Mouse (Mus musculus): ENCODE results near the gene Wdr1. TPM values are rescaled to one million over a fixed set of nuclear protein-coding genes. Genes with fewer than 3 reads are reported as not detected.
"Not testable (repeated sequence)": the region's sequence is repeated elsewhere in the genome, so short reads cannot be mapped to it uniquely, and the experiment has no call there.

Wdr1 gene
- polyA plus RNA-seq, 1 experiment from 2014 or later: 174 TPM

DNA sequence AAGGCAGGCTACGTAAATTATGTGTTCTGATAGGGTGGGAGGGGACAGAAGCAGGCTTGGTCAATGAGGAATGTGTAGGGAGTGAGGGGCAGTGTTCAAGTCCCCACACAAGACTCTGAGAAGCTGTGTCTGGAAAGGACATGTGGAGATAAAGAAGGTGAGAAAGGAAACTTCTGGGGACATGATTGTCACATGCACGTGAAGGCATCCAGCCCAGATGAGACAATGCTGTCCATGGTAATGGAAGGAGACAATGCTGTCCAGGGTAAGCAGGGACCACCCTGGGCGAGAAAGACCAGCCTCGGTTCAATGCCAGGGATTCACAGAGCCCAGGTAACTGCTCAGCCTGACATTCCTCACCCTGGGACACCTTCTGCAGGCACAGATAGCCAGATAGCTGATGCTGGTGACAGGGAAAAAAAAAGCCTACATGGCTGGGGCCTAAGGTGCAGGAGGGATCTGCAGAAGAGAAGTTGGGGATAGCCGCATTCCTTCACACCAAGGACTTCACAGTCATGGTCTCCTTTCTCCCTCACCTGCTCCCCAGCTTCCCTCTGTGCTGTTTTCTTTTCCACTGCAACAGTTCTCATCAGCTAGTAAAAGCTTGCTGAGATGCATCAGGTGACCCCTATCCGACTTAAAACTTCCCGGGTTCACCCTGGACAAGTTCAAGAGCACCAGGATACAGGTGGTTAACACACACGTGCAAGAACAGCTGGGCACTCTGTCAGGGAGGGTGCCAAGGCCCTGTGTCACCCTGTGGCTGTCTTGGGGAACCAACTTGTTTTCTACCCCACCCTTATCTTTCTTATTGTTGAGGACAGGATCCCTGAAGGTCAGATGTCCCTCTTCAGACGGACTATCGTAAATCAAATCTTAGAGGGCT, 82.0 kb downstream of the Wdr1 start:
- DNase-seq (ENCODE audit: low spot score): no peak
- Histone ChIP-seq H3K27me3 (ENCODE audit: control insufficient read depth, insufficient read depth, low read length) (no peaks in the 10 kb centered on the region), H3K36me3 (ENCODE audit: control insufficient read depth, insufficient read depth, low read length) (no peaks in the 10 kb centered on the region), H3K9me3 (ENCODE audit: control insufficient read depth, low read length) (no peaks in the 10 kb centered on the region), H3K4me2 (replicated peaks; ENCODE audit: low read depth) (peak overlapping the region; percentile 67), H3K4me3 (ENCODE audit: low read depth, low read length) (no peak overlapping the region), H3K9ac (ENCODE audit: low read length) (no peak overlapping the region), H3K4me1 (replicated peaks; ENCODE audit: control insufficient read depth, insufficient read depth) (no peaks in the 10 kb centered on the region), H3K27ac (replicated peaks) (no peak overlapping the region)
- no peak for ATAC-seq (ENCODE audit: low FRiP score, low TSS enrichment)
- TF ChIP-seq EP300 (optimal IDR thresholded peaks at IDR 0.05): no peak
- no peak for TF ChIP-seq CTCF (IDR thresholded peaks at IDR 0.05; ENCODE audit: low read depth)
- 69% methylated on average over 10 of the region's 10 CpGs for WGBS

DNA sequence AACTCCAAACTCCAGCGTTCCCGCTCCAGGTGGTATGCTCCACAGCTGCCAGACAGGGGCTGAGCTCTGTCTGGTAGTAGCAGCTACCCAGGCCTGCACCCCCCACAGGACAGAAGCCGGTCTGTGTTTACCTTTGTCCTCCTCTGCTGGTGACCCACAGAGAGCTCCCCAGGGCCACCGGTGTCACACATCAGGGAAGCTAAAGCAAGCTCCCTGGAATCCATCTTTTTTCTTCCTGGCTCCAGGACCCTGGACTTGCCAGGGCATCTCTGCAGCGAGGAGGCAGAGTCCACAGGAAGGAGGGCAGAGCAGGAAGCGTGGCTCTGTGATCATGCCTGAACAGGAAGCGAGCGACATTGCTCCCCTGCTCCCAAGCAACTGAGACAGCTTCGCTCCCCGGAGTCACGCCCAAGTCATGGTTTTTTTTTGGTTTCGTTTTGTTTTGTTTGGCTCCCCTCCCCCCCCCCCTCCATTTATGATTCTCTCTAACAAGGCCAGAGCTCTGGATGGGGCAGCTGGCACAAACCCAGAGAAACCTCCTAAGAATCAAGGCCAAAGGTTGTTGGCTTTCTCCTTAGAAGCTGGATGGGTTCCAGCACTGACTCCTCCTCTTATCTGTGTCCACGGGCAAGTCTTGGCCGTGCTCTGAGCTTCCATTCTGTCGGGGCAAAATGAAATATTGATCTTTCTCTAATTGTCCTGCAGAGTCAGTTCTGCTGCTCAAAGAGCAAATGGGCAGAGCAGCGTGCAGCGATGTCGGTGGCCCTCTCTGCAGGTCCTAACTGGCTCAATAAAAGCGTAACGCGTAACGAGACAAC, 82.9 kb downstream of the Wdr1 start:
- 9% methylated on average over 22 of the region's 22 CpGs for WGBS
- TF ChIP-seq CTCF (IDR thresholded peaks at IDR 0.05; ENCODE audit: low read depth) (peak; percentile 40; the same call in 1 of the 2 replicates), EP300 (optimal IDR thresholded peaks at IDR 0.05) (no peak)
- Histone ChIP-seq H3K36me3 (ENCODE audit: control insufficient read depth, insufficient read depth, low read length) (no peaks in the 10 kb centered on the region), H3K9ac (ENCODE audit: low read length) (peak overlapping the region; percentile 54), H3K9me3 (ENCODE audit: control insufficient read depth, low read length) (no peaks in the 10 kb centered on the region), H3K4me2 (replicated peaks; ENCODE audit: low read depth) (peak overlapping the region; percentile 67), H3K4me1 (replicated peaks; ENCODE audit: control insufficient read depth, insufficient read depth) (no peaks in the 10 kb centered on the region), H3K27me3 (ENCODE audit: control insufficient read depth, insufficient read depth, low read length) (no peaks in the 10 kb centered on the region), H3K27ac (replicated peaks) (peak overlapping the region; percentile 75), H3K4me3 (ENCODE audit: low read depth, low read length) (peak overlapping the region; percentile 41)
- DNase-seq (ENCODE audit: low spot score): peak; percentile 57
- peak; percentile 80 for ATAC-seq (ENCODE audit: low FRiP score, low TSS enrichment)

DNA sequence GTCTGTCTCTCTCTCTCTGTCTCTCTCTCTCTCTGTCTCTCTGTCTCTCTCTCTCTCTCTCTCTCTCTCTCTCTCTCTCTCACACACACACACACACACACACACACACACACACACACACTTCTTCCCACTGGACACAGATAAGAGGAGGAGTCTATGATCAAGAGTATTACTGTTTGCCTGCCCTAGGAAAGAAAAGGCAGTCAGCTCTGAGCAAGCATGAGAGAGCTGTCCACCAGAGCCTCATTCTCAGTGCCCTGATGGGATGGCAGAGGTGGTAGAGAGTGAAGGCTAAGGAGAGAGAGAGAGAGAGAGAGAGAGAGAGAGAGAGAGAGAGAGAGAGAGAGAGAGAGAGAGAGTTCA, 83.5 kb downstream of the Wdr1 start:
- H3K4me2 ChIP-seq (replicated peaks; ENCODE audit: low read depth): peak overlapping the region; percentile 67
- DNase-seq (ENCODE audit: low spot score); H3K27me3 ChIP-seq (ENCODE audit: control insufficient read depth, insufficient read depth, low read length); H3K36me3 ChIP-seq (ENCODE audit: control insufficient read depth, insufficient read depth, low read length); H3K9ac ChIP-seq (ENCODE audit: low read length); H3K4me1 ChIP-seq (replicated peaks; ENCODE audit: control insufficient read depth, insufficient read depth); H3K9me3 ChIP-seq (ENCODE audit: control insufficient read depth, low read length): not testable (repeated sequence)
- H3K27ac ChIP-seq (replicated peaks): peak overlapping the region; percentile 75
- peak; percentile 14; the same call in 1 of the 2 replicates for ATAC-seq (ENCODE audit: low FRiP score, low TSS enrichment)
- peak overlapping the region; percentile 41 for H3K4me3 ChIP-seq (ENCODE audit: low read depth, low read length)

GRCm38 (mm10) chr5:38479027-38479426, 84.0 kb downstream of the Wdr1 start:
- Histone ChIP-seq H3K9ac (ENCODE audit: low read length) (no peak overlapping the region), H3K4me1 (replicated peaks; ENCODE audit: control insufficient read depth, insufficient read depth) (no peaks in the 10 kb centered on the region), H3K27ac (replicated peaks) (no peak overlapping the region), H3K36me3 (ENCODE audit: control insufficient read depth, insufficient read depth, low read length) (no peaks in the 10 kb centered on the region), H3K4me3 (ENCODE audit: low read depth, low read length) (no peak overlapping the region), H3K4me2 (replicated peaks; ENCODE audit: low read depth) (peak overlapping the region; percentile 23; the same call in 1 of the 2 replicates), H3K27me3 (ENCODE audit: control insufficient read depth, insufficient read depth, low read length) (no peaks in the 10 kb centered on the region), H3K9me3 (ENCODE audit: control insufficient read depth, low read length) (no peaks in the 10 kb centered on the region)
- WGBS: 16% methylated on average over 3 of the region's 4 CpGs
- TF ChIP-seq EP300 (optimal IDR thresholded peaks at IDR 0.05): no peak
- TF ChIP-seq CTCF (IDR thresholded peaks at IDR 0.05; ENCODE audit: low read depth): no peak
- peak; percentile 31 for DNase-seq (ENCODE audit: low spot score)
- 0 out of 2 replicates have a peak, but pooled peaks have one; percentile 38 for ATAC-seq (ENCODE audit: low FRiP score, low TSS enrichment)

- WGBS: 76% methylated on average over 7 of the region's 7 CpGs
- peak; percentile 29; the same call in 1 of the 2 replicates for ATAC-seq (ENCODE audit: low FRiP score, low TSS enrichment)
- no peaks in the 10 kb centered on the region for H3K36me3 ChIP-seq (ENCODE audit: control insufficient read depth, insufficient read depth, low read length)
Observed at GRCm38 (mm10) chr5:38477731-38478445, 85.1 kb downstream of the Wdr1 start.

More at GRCm38 (mm10) chr5:38477731-38478445, 85.1 kb downstream of the Wdr1 start:
- no peaks in the 10 kb centered on the region for H3K4me1 ChIP-seq (replicated peaks; ENCODE audit: control insufficient read depth, insufficient read depth)
- H3K4me2 ChIP-seq (replicated peaks; ENCODE audit: low read depth): no peak overlapping the region
- DNase-seq (ENCODE audit: low spot score): peak; percentile 29
- H3K27me3 ChIP-seq (ENCODE audit: control insufficient read depth, insufficient read depth, low read length): no peaks in the 10 kb centered on the region
- no peak overlapping the region for H3K4me3 ChIP-seq (ENCODE audit: low read depth, low read length)
- no peak overlapping the region for H3K9ac ChIP-seq (ENCODE audit: low read length)
- TF ChIP-seq EP300 (optimal IDR thresholded peaks at IDR 0.05) (no peak), CTCF (IDR thresholded peaks at IDR 0.05; ENCODE audit: low read depth) (no peak)
- H3K27ac ChIP-seq (replicated peaks): no peak overlapping the region
- no peaks in the 10 kb centered on the region for H3K9me3 ChIP-seq (ENCODE audit: control insufficient read depth, low read length)

All from stomach, postnatal 0 days (tissue).